Mouse (Mus musculus) C2C12 (cell line): ENCODE measurements around the gene Selenov. TPM values are rescaled to one million over a fixed set of nuclear protein-coding genes. Genes with fewer than 3 reads are reported as not detected.

Source experiments
- H3K27me3 ChIP-seq: one replicate; pipeline ENCODE4 v1.6.1; 2011; ENCODE audit not compliant: control insufficient read depth, insufficient read depth, insufficient read length
- H3K36me3 ChIP-seq: one replicate; pipeline ENCODE4 v1.6.1; 2011; ENCODE audit not compliant: control insufficient read depth, insufficient read depth
- H3K4me3 ChIP-seq: one replicate; pipeline ENCODE4 v1.5.1; 2011; ENCODE audit warnings: mild to moderate bottlenecking, control low read depth; ENCODE audit not compliant: poor library complexity, insufficient read depth, severe bottlenecking
- H3K79me2 ChIP-seq: one replicate; pipeline ENCODE4 v1.6.1; 2011; ENCODE audit not compliant: control insufficient read depth, insufficient read depth
- H3K79me3 ChIP-seq: one replicate; pipeline ENCODE4 v1.6.1; 2011; ENCODE audit warnings: low read depth, control low read depth
- H3ac ChIP-seq: one replicate; pipeline ENCODE3; 2011; ENCODE audit warnings: low read depth; ENCODE audit not compliant: control insufficient read depth, insufficient read length
- CEBPB ChIP-seq: IDR thresholded peaks from one replicate; pipeline ENCODE4 v1.6.1; 2011; ENCODE audit warnings: low read depth, mild to moderate bottlenecking, control low read depth, moderate library complexity
- CTCF ChIP-seq: IDR thresholded peaks from one replicate; pipeline ENCODE4 v1.5.1; 2011; ENCODE audit not compliant: control insufficient read depth, insufficient read depth, insufficient read length
- FOSL1 ChIP-seq: IDR thresholded peaks from one replicate; pipeline ENCODE4 v1.8.0; 2011; ENCODE audit warnings: mild to moderate bottlenecking, low read length; ENCODE audit not compliant: poor library complexity, insufficient read depth, severe bottlenecking
- MAX ChIP-seq: IDR thresholded peaks from one replicate; pipeline ENCODE4 v1.6.1; 2011; ENCODE audit warnings: mild to moderate bottlenecking, control low read depth
- MYOD1 ChIP-seq: IDR thresholded peaks from one replicate; pipeline ENCODE4 v1.6.1; 2011; ENCODE audit warnings: low read depth; ENCODE audit not compliant: control insufficient read depth, insufficient read length
- MYOG ChIP-seq: IDR thresholded peaks from one replicate; pipeline ENCODE4 v1.6.1; 2011; ENCODE audit not compliant: control insufficient read depth, insufficient read length; ENCODE audit errors: extremely low read depth
- USF1 ChIP-seq: IDR thresholded peaks from one replicate; pipeline ENCODE4 v1.6.1; 2011; ENCODE audit warnings: low read depth, mild to moderate bottlenecking, control low read depth, moderate library complexity
- long read RNA-seq, 2 experiments: library from polyadenylated mRNA; unstranded; transcript quantifications; one replicate each; pipeline ENCODE4 v2.0.0; 2019 to 2020
- polyA plus RNA-seq: library from polyadenylated mRNA; unstranded; fragments of >200 nt; fragmentation: generic; extraction: Trizol; gene quantifications from one replicate; pipeline ENCODE4 v1.2.1, GENCODE M21; 2012; ENCODE audit warnings: missing spikeins

Selenov gene
- polyA plus RNA-seq = not detected
- long read RNA-seq, experiment 1 = 0 reads
- long read RNA-seq, experiment 2 = 0 reads

- H3K36me3 ChIP-seq = no peaks in the 10 kb centered on the region
- H3K79me2 ChIP-seq = no peaks in the 10 kb centered on the region
- TF ChIP-seq MAX = no peak
- no peak for TF ChIP-seq FOSL1
- TF ChIP-seq MYOG = no peak
- no peak for TF ChIP-seq USF1
- no peak for TF ChIP-seq CTCF
- no peak for TF ChIP-seq MYOD1
- no peak for TF ChIP-seq CEBPB
- peaks cover 77% of the 10 kb centered on the region for H3K27me3 ChIP-seq
- H3K4me3 ChIP-seq = no peak within 1 kb of the TSS
- H3K79me3 ChIP-seq = no peaks in the 10 kb centered on the region
- H3ac ChIP-seq = no peak within 1 kb of the TSS
These were observed at the start of gene Selenov for GRCm38 (mm10) chr7:28290638-28291590. Selenov (minus strand) TSS chr7:28291186.

GRCm38 (mm10) chr7:28339213-28339917, 48.4 kb upstream of the Selenov start:
- Histone ChIP-seq H3K79me2 (peaks cover 43% of the 10 kb centered on the region), H3K79me3 (peaks cover 38% of the 10 kb centered on the region), H3K36me3 (peaks cover 15% of the 10 kb centered on the region), H3K27me3 (no peaks in the 10 kb centered on the region), H3K4me3 (peak overlapping the region; percentile 92), H3ac (no peak overlapping the region)
- TF ChIP-seq FOSL1 (no peak), MYOD1 (no peak), USF1 (no peak), CTCF (no peak), MYOG (no peak), MAX (no peak)

GRCm38 (mm10) chr7:28338108-28338998, 47.4 kb upstream of the Selenov start, which contains the start of gene Supt5:
Supt5 (minus strand) TSS chr7:28338746.
- Histone ChIP-seq H3K79me3 (peaks cover 44% of the 10 kb centered on the region), H3K36me3 (peaks cover 15% of the 10 kb centered on the region), H3K4me3 (peak within 1 kb of the TSS; percentile 92), H3K27me3 (no peaks in the 10 kb centered on the region), H3K79me2 (peaks cover 53% of the 10 kb centered on the region), H3ac (peak within 1 kb of the TSS; percentile 80)
- TF ChIP-seq FOSL1 (no peak), MAX (no peak), MYOG (no peak), CEBPB (no peak), CTCF (no peak), MYOD1 (no peak), USF1 (no peak)

GRCm38 (mm10) chr7:28335471-28335870, 44.5 kb upstream of the Selenov start:
- Histone ChIP-seq H3ac (no peak overlapping the region), H3K79me3 (peaks cover 56% of the 10 kb centered on the region), H3K36me3 (peaks cover 25% of the 10 kb centered on the region), H3K27me3 (no peaks in the 10 kb centered on the region), H3K79me2 (peaks cover 75% of the 10 kb centered on the region), H3K4me3 (no peak overlapping the region)
- no peak for TF ChIP-seq FOSL1
- TF ChIP-seq CEBPB = no peak
- no peak for TF ChIP-seq USF1
- TF ChIP-seq CTCF = no peak
- no peak for TF ChIP-seq MYOD1
- no peak for TF ChIP-seq MYOG
- TF ChIP-seq MAX = no peak

- Histone ChIP-seq H3K36me3 (peaks cover 31% of the 10 kb centered on the region), H3K79me3 (peaks cover 56% of the 10 kb centered on the region), H3ac (no peak overlapping the region), H3K79me2 (peaks cover 75% of the 10 kb centered on the region), H3K4me3 (no peak overlapping the region), H3K27me3 (no peaks in the 10 kb centered on the region)
- no peak for TF ChIP-seq CEBPB
These were observed 43.5 kb upstream of the Selenov start for GRCm38 (mm10) chr7:28334534-28334933.
